Mouse (Mus musculus): ENCODE data around the gene Cxcr5. TPM values are rescaled to one million over a fixed set of nuclear protein-coding genes. Genes with fewer than 3 reads are reported as not detected.

Cxcr5 gene
- polyA plus RNA-seq (2014; fragmentation: Illumina TruSeq; extraction: RNeasy Lipid Tissue Mini Kit (QIAGEN cat#74804); ENCODE audit: low read depth, low replicate concordance): 1.6 TPM

DNA sequence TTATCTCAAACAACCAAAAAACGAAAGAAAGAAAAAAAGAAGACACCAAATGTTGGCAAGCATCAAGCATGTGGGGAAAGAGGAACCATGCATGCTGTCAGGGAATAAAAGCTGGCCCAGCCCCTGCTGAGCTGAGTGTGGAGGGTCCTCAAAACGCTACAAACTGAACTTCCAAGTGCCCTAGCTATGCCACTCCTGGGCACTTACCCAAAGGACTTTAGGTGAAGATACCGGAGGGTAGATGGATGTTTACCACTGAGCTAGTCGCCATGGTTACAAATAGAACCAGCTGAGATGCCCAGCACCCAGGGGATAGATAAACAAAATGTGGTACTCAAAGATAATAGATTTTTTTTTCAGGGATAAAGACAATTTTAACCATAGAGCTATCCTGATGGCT, at the start of gene Cxcr5:
TSS of gene Cxcr5 (minus strand) at position 281 of the 400 bp plus-strand sequence.

DNA sequence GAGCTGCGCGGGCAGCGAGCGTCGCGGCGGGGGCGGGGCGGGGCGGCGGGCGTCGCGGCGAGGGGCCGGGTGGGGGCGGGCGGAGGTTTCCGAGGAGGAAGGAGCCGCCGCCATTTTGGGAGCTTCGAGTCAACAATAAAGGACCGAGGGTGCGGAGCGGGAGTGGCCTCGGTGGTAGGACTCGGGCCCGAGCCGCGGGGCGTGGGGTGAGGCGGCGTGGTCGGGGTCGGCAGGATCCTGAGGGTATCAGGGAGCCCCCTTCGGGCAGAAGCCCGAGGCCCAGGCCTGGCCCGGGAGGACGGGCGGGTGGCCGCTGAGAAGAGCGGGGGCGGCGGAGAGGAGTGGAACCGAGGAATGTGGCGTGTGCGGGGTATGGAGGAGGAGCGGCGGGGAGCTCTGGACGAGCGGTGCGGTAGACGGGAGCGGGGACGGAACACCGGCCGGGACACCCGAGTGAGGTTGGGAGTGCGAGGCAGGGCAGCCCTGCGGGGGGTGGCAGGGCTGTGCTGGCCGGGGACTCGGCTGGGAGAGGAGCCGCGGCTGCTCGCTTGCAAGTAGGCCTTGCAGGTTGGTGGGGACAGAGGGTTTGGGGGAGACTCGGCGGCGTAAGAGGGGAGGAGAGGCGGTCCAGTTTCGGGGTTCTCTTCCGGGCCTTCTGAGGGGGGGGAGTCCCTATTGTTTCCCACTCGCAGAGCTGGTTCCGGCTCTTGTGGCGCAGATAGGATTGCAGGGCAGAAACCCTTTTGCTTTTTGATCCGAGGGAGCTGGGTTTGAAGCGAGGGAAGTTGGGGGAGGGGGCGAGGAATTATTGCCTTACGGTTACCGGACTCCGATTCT, 43.3 kb upstream of the Cxcr5 start, which contains the start of gene Ddx6:
TSS of gene Ddx6 (plus strand) at position 114 of the 837 bp plus-strand sequence.

DNA sequence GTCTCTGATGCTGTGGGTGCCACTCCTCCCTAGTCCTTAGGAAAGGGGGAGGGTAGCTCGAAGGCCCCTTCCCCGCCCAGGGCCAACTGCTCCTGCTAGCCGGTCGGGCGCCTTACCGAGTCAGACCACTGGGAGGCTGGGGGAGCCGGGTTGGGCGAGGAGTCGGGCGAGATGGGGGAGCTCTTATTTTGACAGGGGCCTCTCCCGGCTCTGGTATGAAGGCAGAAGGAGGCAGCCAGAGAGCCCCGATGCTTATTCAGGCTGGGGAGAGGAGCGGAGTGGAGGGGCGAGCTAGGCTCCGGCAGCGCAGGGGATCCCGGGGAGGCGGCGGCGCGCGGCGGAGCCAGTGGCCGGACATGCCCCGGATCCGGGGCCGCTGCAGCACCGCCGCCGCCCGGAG, 79.1 kb downstream of the Cxcr5 start, which contains the start of gene Bcl9l:
TSS of gene Bcl9l (plus strand) at position 274 of the 400 bp plus-strand sequence.

Other genes with a start within 250 kb of the Cxcr5 start
- 3.2 TPM for gene C2cd2l, start 241.6 kb downstream of the Cxcr5 start, polyA plus RNA-seq (2014; fragmentation: Illumina TruSeq; extraction: RNeasy Lipid Tissue Mini Kit (QIAGEN cat#74804); ENCODE audit: low read depth, low replicate concordance)
- 16.5 TPM for gene Dpagt1, start 235.9 kb downstream of the Cxcr5 start, polyA plus RNA-seq (2014; fragmentation: Illumina TruSeq; extraction: RNeasy Lipid Tissue Mini Kit (QIAGEN cat#74804); ENCODE audit: low read depth, low replicate concordance)
- 3.4 TPM for gene H2afx, start 227.2 kb downstream of the Cxcr5 start, polyA plus RNA-seq (2014; fragmentation: Illumina TruSeq; extraction: RNeasy Lipid Tissue Mini Kit (QIAGEN cat#74804); ENCODE audit: low read depth, low replicate concordance)
- gene Hmbs, start 217.6 kb downstream of the Cxcr5 start, polyA plus RNA-seq (2014; fragmentation: Illumina TruSeq; extraction: RNeasy Lipid Tissue Mini Kit (QIAGEN cat#74804); ENCODE audit: low read depth, low replicate concordance): 23.3 TPM
- 9.8 TPM for gene Vps11, start 200.2 kb downstream of the Cxcr5 start, polyA plus RNA-seq (2014; fragmentation: Illumina TruSeq; extraction: RNeasy Lipid Tissue Mini Kit (QIAGEN cat#74804); ENCODE audit: low read depth, low replicate concordance)
- gene Hyou1, start 182.4 kb downstream of the Cxcr5 start, polyA plus RNA-seq (2014; fragmentation: Illumina TruSeq; extraction: RNeasy Lipid Tissue Mini Kit (QIAGEN cat#74804); ENCODE audit: low read depth, low replicate concordance): 7.7 TPM
- gene Slc37a4, start 165.0 kb downstream of the Cxcr5 start, polyA plus RNA-seq (2014; fragmentation: Illumina TruSeq; extraction: RNeasy Lipid Tissue Mini Kit (QIAGEN cat#74804); ENCODE audit: low read depth, low replicate concordance): 7.1 TPM
- gene Rps25, start 154.7 kb downstream of the Cxcr5 start, polyA plus RNA-seq (2014; fragmentation: Illumina TruSeq; extraction: RNeasy Lipid Tissue Mini Kit (QIAGEN cat#74804); ENCODE audit: low read depth, low replicate concordance): 828 TPM
- gene Trappc4, start 154.3 kb downstream of the Cxcr5 start, polyA plus RNA-seq (2014; fragmentation: Illumina TruSeq; extraction: RNeasy Lipid Tissue Mini Kit (QIAGEN cat#74804); ENCODE audit: low read depth, low replicate concordance): 45.4 TPM
- gene Ccdc84, start 143.3 kb downstream of the Cxcr5 start, polyA plus RNA-seq (2014; fragmentation: Illumina TruSeq; extraction: RNeasy Lipid Tissue Mini Kit (QIAGEN cat#74804); ENCODE audit: low read depth, low replicate concordance): 24.0 TPM
- not detected for gene Foxr1, start 120.7 kb downstream of the Cxcr5 start, polyA plus RNA-seq (2014; fragmentation: Illumina TruSeq; extraction: RNeasy Lipid Tissue Mini Kit (QIAGEN cat#74804); ENCODE audit: low read depth, low replicate concordance)
- not detected for gene Upk2, start 106.9 kb downstream of the Cxcr5 start, polyA plus RNA-seq (2014; fragmentation: Illumina TruSeq; extraction: RNeasy Lipid Tissue Mini Kit (QIAGEN cat#74804); ENCODE audit: low read depth, low replicate concordance)
- gene Bcl9l, start 79.1 kb downstream of the Cxcr5 start, polyA plus RNA-seq (2014; fragmentation: Illumina TruSeq; extraction: RNeasy Lipid Tissue Mini Kit (QIAGEN cat#74804); ENCODE audit: low read depth, low replicate concordance): 0.82 TPM
- 251 TPM for gene Ddx6, start 43.0 kb upstream of the Cxcr5 start, polyA plus RNA-seq (2014; fragmentation: Illumina TruSeq; extraction: RNeasy Lipid Tissue Mini Kit (QIAGEN cat#74804); ENCODE audit: low read depth, low replicate concordance)
- gene Treh, start 111.4 kb upstream of the Cxcr5 start, polyA plus RNA-seq (2014; fragmentation: Illumina TruSeq; extraction: RNeasy Lipid Tissue Mini Kit (QIAGEN cat#74804); ENCODE audit: low read depth, low replicate concordance): not detected
- gene Phldb1, start 173.3 kb upstream of the Cxcr5 start, polyA plus RNA-seq (2014; fragmentation: Illumina TruSeq; extraction: RNeasy Lipid Tissue Mini Kit (QIAGEN cat#74804); ENCODE audit: low read depth, low replicate concordance): 1.8 TPM
- gene Arcn1, start 206.0 kb upstream of the Cxcr5 start, polyA plus RNA-seq (2014; fragmentation: Illumina TruSeq; extraction: RNeasy Lipid Tissue Mini Kit (QIAGEN cat#74804); ENCODE audit: low read depth, low replicate concordance): 391 TPM
- 28.7 TPM for gene Ift46, start 206.0 kb upstream of the Cxcr5 start, polyA plus RNA-seq (2014; fragmentation: Illumina TruSeq; extraction: RNeasy Lipid Tissue Mini Kit (QIAGEN cat#74804); ENCODE audit: low read depth, low replicate concordance)
- 1.0 TPM for gene Tmem25, start 237.4 kb upstream of the Cxcr5 start, polyA plus RNA-seq (2014; fragmentation: Illumina TruSeq; extraction: RNeasy Lipid Tissue Mini Kit (QIAGEN cat#74804); ENCODE audit: low read depth, low replicate concordance)
- not detected for gene Ttc36, start 241.2 kb upstream of the Cxcr5 start, polyA plus RNA-seq (2014; fragmentation: Illumina TruSeq; extraction: RNeasy Lipid Tissue Mini Kit (QIAGEN cat#74804); ENCODE audit: low read depth, low replicate concordance)